Mouse (Mus musculus) midbrain, embryonic 16.5 days (tissue): ENCODE results near the gene Lrrfip1. TPM values are rescaled to one million over a fixed set of nuclear protein-coding genes. Genes with fewer than 3 reads are reported as not detected.

Experiments used
- ATAC-seq: fragments of 200-750 bp; cut with Nextera tagmentation; 2 replicates; pipeline ENCODE4 v1.8.0; 2017; ENCODE audit warnings: moderate TSS enrichment
- H3K27ac ChIP-seq: fragments of 300-500 bp; sonication (generic); 2 replicates; pipeline ENCODE4 v1.5.1; 2014; ENCODE audit warnings: mild to moderate bottlenecking, low read length, mixed read lengths
- H3K27me3 ChIP-seq: fragments of 300-500 bp; sonication (generic); 2 replicates; pipeline ENCODE4 v1.6.1; 2014; ENCODE audit warnings: low read depth, low read length, mixed read lengths; ENCODE audit not compliant: control insufficient read depth, insufficient read depth
- H3K36me3 ChIP-seq: fragments of 300-500 bp; sonication (generic); 2 replicates; pipeline ENCODE4 v1.6.1; 2014; ENCODE audit warnings: mild to moderate bottlenecking, low read length, moderate library complexity, mixed read lengths; ENCODE audit not compliant: control insufficient read depth, insufficient read depth
- H3K4me1 ChIP-seq: fragments of 300-500 bp; sonication (generic); 2 replicates; pipeline ENCODE4 v1.6.1; 2014; ENCODE audit warnings: mild to moderate bottlenecking, low read length, mixed read lengths; ENCODE audit not compliant: control insufficient read depth, insufficient read depth
- H3K4me2 ChIP-seq: fragments of 300-500 bp; sonication (generic); 2 replicates; pipeline ENCODE4 v1.6.1; 2014; ENCODE audit warnings: mild to moderate bottlenecking, low read length, mixed read lengths
- H3K4me3 ChIP-seq: fragments of 300-500 bp; sonication (generic); 2 replicates; pipeline ENCODE4 v1.5.1; 2014; ENCODE audit warnings: low read depth, mild to moderate bottlenecking, low read length, moderate library complexity, mixed read lengths
- H3K9ac ChIP-seq: fragments of 300-500 bp; sonication (generic); 2 replicates; pipeline ENCODE4 v1.6.1; 2014; ENCODE audit warnings: low read depth, low read length, mixed read lengths
- H3K9me3 ChIP-seq: fragments of 300-500 bp; sonication (generic); replicated peaks from 2 replicates; pipeline ENCODE4 v1.6.1; 2014; ENCODE audit warnings: mild to moderate bottlenecking, low read length, mixed read lengths; ENCODE audit not compliant: control insufficient read depth, poor library complexity, severe bottlenecking
- WGBS: fragments of 180-500 bp; shearing (Covaris S2); extraction: QIAGEN DNeasy Blood & Tissue Kit; methylation state at CpG from one replicate; pipeline ENCODE4 v1.1.7; 2014; 5-methylcytosine and 5-hydroxymethylcytosine counted together
- polyA plus RNA-seq: library from polyadenylated mRNA; unstranded; fragments of >200 nt; fragmentation: Nextera tagmentation; extraction: Ambion mirVana; gene quantifications from 2 replicates; pipeline ENCODE4 v1.2.1, GENCODE M21; 2015

Lrrfip1 gene
- polyA plus RNA-seq, 1 experiment from 2014 or later = 44.4 TPM

GRCm38 (mm10) chr1:91026945-91027344 lies 28.4 kb downstream of the Lrrfip1 start:
- ATAC-seq = no peak
- WGBS = 96% methylated on average over 2 of the region's 2 CpGs
- Histone ChIP-seq H3K36me3 (no peaks in the 10 kb centered on the region), H3K27me3 (no peaks in the 10 kb centered on the region), H3K9ac (no peak overlapping the region), H3K9me3 (no peaks in the 10 kb centered on the region; the same call in 1 of the 2 replicates), H3K4me2 (no peak overlapping the region), H3K4me3 (no peak overlapping the region), H3K27ac (no peak overlapping the region), H3K4me1 (no peaks in the 10 kb centered on the region)

GRCm38 (mm10) chr1:91030383-91030782 lies 31.8 kb downstream of the Lrrfip1 start:
- Histone ChIP-seq H3K27me3 (no peaks in the 10 kb centered on the region), H3K4me2 (no peak overlapping the region), H3K9me3 (no peaks in the 10 kb centered on the region; the same call in 1 of the 2 replicates), H3K4me3 (no peak overlapping the region), H3K27ac (no peak overlapping the region), H3K9ac (no peak overlapping the region), H3K36me3 (no peaks in the 10 kb centered on the region), H3K4me1 (no peaks in the 10 kb centered on the region)
- WGBS = 92% methylated on average over 1 of the region's 1 CpGs
- no peak for ATAC-seq

GRCm38 (mm10) chr1:91031547-91031946 lies 33.0 kb downstream of the Lrrfip1 start:
- no peak overlapping the region for H3K4me3 ChIP-seq
- no peaks in the 10 kb centered on the region for H3K9me3 ChIP-seq
- H3K27ac ChIP-seq = no peak overlapping the region
- no peaks in the 10 kb centered on the region for H3K4me1 ChIP-seq
- H3K4me2 ChIP-seq = no peak overlapping the region
- no peak for ATAC-seq
- 79% methylated on average over 4 of the region's 4 CpGs for WGBS
- no peak overlapping the region for H3K9ac ChIP-seq
- H3K27me3 ChIP-seq = no peaks in the 10 kb centered on the region
- H3K36me3 ChIP-seq = no peaks in the 10 kb centered on the region

- 83% methylated on average over 11 of the region's 11 CpGs for WGBS
- Histone ChIP-seq H3K4me2 (no peak overlapping the region), H3K27ac (no peak overlapping the region), H3K9ac (no peak overlapping the region), H3K36me3 (no peaks in the 10 kb centered on the region), H3K9me3 (no peaks in the 10 kb centered on the region), H3K27me3 (no peaks in the 10 kb centered on the region), H3K4me3 (no peak overlapping the region), H3K4me1 (no peaks in the 10 kb centered on the region; the same call in 1 of the 2 replicates)
- no peak for ATAC-seq
These were observed 33.9 kb downstream of the Lrrfip1 start for GRCm38 (mm10) chr1:91032393-91032971.

- Histone ChIP-seq H3K9ac (no peak overlapping the region), H3K36me3 (no peaks in the 10 kb centered on the region), H3K9me3 (no peaks in the 10 kb centered on the region), H3K27me3 (no peaks in the 10 kb centered on the region), H3K27ac (no peak overlapping the region), H3K4me2 (no peak overlapping the region), H3K4me3 (no peak overlapping the region), H3K4me1 (peaks cover 2% of the 10 kb centered on the region; the same call in 1 of the 2 replicates)
- WGBS = 84% methylated on average over 3 of the region's 3 CpGs
- ATAC-seq = no peak
These were observed 36.0 kb downstream of the Lrrfip1 start for GRCm38 (mm10) chr1:91034547-91034946.

GRCm38 (mm10) chr1:91035266-91035665 lies 36.7 kb downstream of the Lrrfip1 start:
- H3K4me1 ChIP-seq = peaks cover 2% of the 10 kb centered on the region; the same call in 1 of the 2 replicates
- no peak overlapping the region for H3K4me2 ChIP-seq
- H3K4me3 ChIP-seq = no peak overlapping the region
- H3K9me3 ChIP-seq = no peaks in the 10 kb centered on the region
- H3K9ac ChIP-seq = no peak overlapping the region
- ATAC-seq = no peak
- no peaks in the 10 kb centered on the region for H3K36me3 ChIP-seq
- no peak overlapping the region for H3K27ac ChIP-seq
- 84% methylated on average over 2 of the region's 2 CpGs for WGBS
- no peaks in the 10 kb centered on the region for H3K27me3 ChIP-seq

- no peak overlapping the region for H3K9ac ChIP-seq
- H3K27me3 ChIP-seq = no peaks in the 10 kb centered on the region
- H3K36me3 ChIP-seq = no peaks in the 10 kb centered on the region
- H3K4me3 ChIP-seq = no peak overlapping the region
- ATAC-seq = no peak
- H3K9me3 ChIP-seq = no peaks in the 10 kb centered on the region
- H3K27ac ChIP-seq = no peak overlapping the region
- peaks cover 2% of the 10 kb centered on the region; the same call in 1 of the 2 replicates for H3K4me1 ChIP-seq
- WGBS = 96% methylated on average over 4 of the region's 4 CpGs
- no peak overlapping the region for H3K4me2 ChIP-seq
These were observed 38.7 kb downstream of the Lrrfip1 start for GRCm38 (mm10) chr1:91037213-91037612.

- 82% methylated on average over 6 of the region's 6 CpGs for WGBS
- Histone ChIP-seq H3K4me1 (peaks cover 2% of the 10 kb centered on the region; the same call in 1 of the 2 replicates), H3K9me3 (no peaks in the 10 kb centered on the region), H3K27ac (no peak overlapping the region), H3K4me3 (no peak overlapping the region), H3K4me2 (no peak overlapping the region), H3K36me3 (no peaks in the 10 kb centered on the region), H3K9ac (no peak overlapping the region), H3K27me3 (no peaks in the 10 kb centered on the region)
- no peak for ATAC-seq
These were observed 39.5 kb downstream of the Lrrfip1 start for GRCm38 (mm10) chr1:91038010-91038409.

GRCm38 (mm10) chr1:91038531-91038930 lies 40.0 kb downstream of the Lrrfip1 start:
- Histone ChIP-seq H3K4me1 (peaks cover 5% of the 10 kb centered on the region; the same call in 1 of the 2 replicates), H3K4me3 (no peak overlapping the region), H3K9ac (no peak overlapping the region), H3K27ac (no peak overlapping the region), H3K36me3 (no peaks in the 10 kb centered on the region), H3K27me3 (no peaks in the 10 kb centered on the region), H3K9me3 (no peaks in the 10 kb centered on the region), H3K4me2 (no peak overlapping the region)
- no peak; the same call in 1 of the 2 replicates for ATAC-seq
- WGBS = 44% methylated on average over 6 of the region's 6 CpGs
